Mouse (Mus musculus): Measurements from ENCODE around the gene Xpr1. TPM values are rescaled to one million over a fixed set of nuclear protein-coding genes. Genes with fewer than 3 reads are reported as not detected.

The Xpr1 gene
- polyA plus RNA-seq, 1 experiment from 2014 or later = 37.9 TPM

DNA sequence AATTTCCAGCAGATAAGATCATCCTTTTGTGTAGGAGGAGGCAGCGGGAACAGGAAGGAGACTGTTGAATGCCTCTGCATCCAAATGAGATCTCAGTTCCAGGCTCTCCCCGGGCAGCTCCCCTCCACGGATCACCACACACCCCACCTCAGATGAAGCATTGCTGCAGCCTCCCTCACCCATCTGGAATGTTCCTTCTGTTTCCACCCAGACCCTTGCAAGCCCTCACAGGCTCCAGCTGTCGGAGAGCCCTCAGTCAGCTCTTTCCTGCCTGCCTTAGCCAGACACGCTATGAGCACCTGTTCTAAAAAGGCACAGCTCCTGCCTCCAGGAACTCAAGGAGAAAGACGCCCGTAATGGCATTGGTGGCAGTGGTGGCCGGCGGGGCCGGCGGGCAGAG, 179.8 kb downstream of the Xpr1 start:
- Histone ChIP-seq H3K9ac (ENCODE audit: low read length) (no peak overlapping the region; the same call in 1 of the 2 replicates), H3K27ac (ENCODE audit: low read depth, low read length) (0 out of 2 replicates have a peak overlapping the region, but pooled peaks have one; percentile 21), H3K9me3 (replicated peaks; ENCODE audit: control insufficient read depth, low read length) (no peaks in the 10 kb centered on the region), H3K27me3 (replicated peaks; ENCODE audit: control insufficient read depth, insufficient read depth, low read length) (no peaks in the 10 kb centered on the region), H3K4me1 (ENCODE audit: control insufficient read depth, insufficient read depth, low read length) (peaks cover 43% of the 10 kb centered on the region), H3K4me3 (ENCODE audit: low read depth, low read length) (no peak overlapping the region), H3K36me3 (ENCODE audit: control insufficient read depth, insufficient read depth, low read length) (no peaks in the 10 kb centered on the region), H3K4me2 (ENCODE audit: low read length) (no peak overlapping the region)
- no peak for DNase-seq (ENCODE audit: low spot score)
- WGBS = 70% methylated on average over 11 of the region's 11 CpGs
- ATAC-seq = no peak

GRCm38 (mm10) chr1:155236306-155237024, 180.8 kb downstream of the Xpr1 start:
- ATAC-seq (no peak), DNase-seq (ENCODE audit: low spot score) (no peak)
- H3K27me3 ChIP-seq (replicated peaks; ENCODE audit: control insufficient read depth, insufficient read depth, low read length) = no peaks in the 10 kb centered on the region
- H3K27ac ChIP-seq (ENCODE audit: low read depth, low read length) = no peak overlapping the region
- WGBS = 34% methylated on average over 13 of the region's 13 CpGs
- H3K4me1 ChIP-seq (ENCODE audit: control insufficient read depth, insufficient read depth, low read length) = peaks cover 44% of the 10 kb centered on the region
- H3K4me2 ChIP-seq (ENCODE audit: low read length) = no peak overlapping the region
- no peaks in the 10 kb centered on the region for H3K9me3 ChIP-seq (replicated peaks; ENCODE audit: control insufficient read depth, low read length)
- H3K9ac ChIP-seq (ENCODE audit: low read length) = no peak overlapping the region
- no peaks in the 10 kb centered on the region for H3K36me3 ChIP-seq (ENCODE audit: control insufficient read depth, insufficient read depth, low read length)
- H3K4me3 ChIP-seq (ENCODE audit: low read depth, low read length) = no peak overlapping the region

GRCm38 (mm10) chr1:155235641-155236040, 181.6 kb downstream of the Xpr1 start:
- H3K27ac ChIP-seq (ENCODE audit: low read depth, low read length) = 0 out of 2 replicates have a peak overlapping the region, but pooled peaks have one; percentile 10
- DNase-seq (ENCODE audit: low spot score) = no peak
- 24% methylated on average over 2 of the region's 2 CpGs for WGBS

DNA sequence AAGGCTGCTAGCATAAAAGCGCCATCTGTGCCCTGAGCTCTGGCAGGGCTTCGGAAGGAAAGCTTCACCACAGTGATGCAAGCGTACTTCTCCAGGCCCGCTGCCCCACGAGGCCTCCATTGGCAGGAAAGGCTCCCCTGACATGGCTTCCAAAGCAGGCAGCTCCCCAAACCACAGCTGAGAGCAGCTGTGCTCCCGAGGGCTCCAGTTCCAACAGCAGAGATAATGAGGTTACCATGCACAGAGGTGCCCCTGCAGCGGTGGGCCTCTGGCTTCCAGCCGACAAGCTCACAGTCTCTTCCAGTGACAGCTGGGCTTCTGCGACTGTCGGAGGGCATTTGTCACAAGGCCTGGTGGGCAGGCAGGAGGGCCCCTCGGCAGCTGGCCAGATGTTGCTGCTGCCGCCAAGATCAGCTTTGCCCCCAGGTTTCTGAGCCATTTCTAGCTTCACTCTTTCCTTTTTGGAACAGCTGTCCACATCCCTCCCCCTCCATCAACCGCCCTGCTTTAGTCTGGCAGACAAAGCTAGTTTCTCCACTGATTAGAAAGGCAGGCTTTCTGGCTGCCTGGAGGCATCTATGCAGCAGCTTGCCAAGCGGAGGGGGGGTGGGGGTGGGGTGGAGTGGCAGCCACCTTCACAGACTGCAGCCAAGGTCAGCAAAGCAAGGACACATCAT, 183.1 kb downstream of the Xpr1 start:
- no peaks in the 10 kb centered on the region for H3K9me3 ChIP-seq (replicated peaks; ENCODE audit: control insufficient read depth, low read length)
- H3K4me1 ChIP-seq (ENCODE audit: control insufficient read depth, insufficient read depth, low read length) = peaks cover 49% of the 10 kb centered on the region
- DNase-seq (ENCODE audit: low spot score) (peak; percentile 84), ATAC-seq (peak; percentile 70)
- peak overlapping the region; percentile 93 for H3K27ac ChIP-seq (ENCODE audit: low read depth, low read length)
- peak overlapping the region; percentile 35 for H3K9ac ChIP-seq (ENCODE audit: low read length)
- 5% methylated on average over 14 of the region's 14 CpGs for WGBS
- no peak overlapping the region for H3K4me3 ChIP-seq (ENCODE audit: low read depth, low read length)
- no peaks in the 10 kb centered on the region for H3K27me3 ChIP-seq (replicated peaks; ENCODE audit: control insufficient read depth, insufficient read depth, low read length)
- peak overlapping the region; percentile 2; the same call in 1 of the 2 replicates for H3K4me2 ChIP-seq (ENCODE audit: low read length)
- H3K36me3 ChIP-seq (ENCODE audit: control insufficient read depth, insufficient read depth, low read length) = no peaks in the 10 kb centered on the region

More at GRCm38 (mm10) chr1:155235641-155236040, 181.6 kb downstream of the Xpr1 start:
- ATAC-seq = no peak
- no peak overlapping the region for H3K9ac ChIP-seq (ENCODE audit: low read length)
- no peak overlapping the region for H3K4me2 ChIP-seq (ENCODE audit: low read length)
- no peaks in the 10 kb centered on the region for H3K27me3 ChIP-seq (replicated peaks; ENCODE audit: control insufficient read depth, insufficient read depth, low read length)
- H3K4me1 ChIP-seq (ENCODE audit: control insufficient read depth, insufficient read depth, low read length) = peaks cover 44% of the 10 kb centered on the region
- no peak overlapping the region for H3K4me3 ChIP-seq (ENCODE audit: low read depth, low read length)
- no peaks in the 10 kb centered on the region for H3K36me3 ChIP-seq (ENCODE audit: control insufficient read depth, insufficient read depth, low read length)
- no peaks in the 10 kb centered on the region for H3K9me3 ChIP-seq (replicated peaks; ENCODE audit: control insufficient read depth, low read length)

DNA sequence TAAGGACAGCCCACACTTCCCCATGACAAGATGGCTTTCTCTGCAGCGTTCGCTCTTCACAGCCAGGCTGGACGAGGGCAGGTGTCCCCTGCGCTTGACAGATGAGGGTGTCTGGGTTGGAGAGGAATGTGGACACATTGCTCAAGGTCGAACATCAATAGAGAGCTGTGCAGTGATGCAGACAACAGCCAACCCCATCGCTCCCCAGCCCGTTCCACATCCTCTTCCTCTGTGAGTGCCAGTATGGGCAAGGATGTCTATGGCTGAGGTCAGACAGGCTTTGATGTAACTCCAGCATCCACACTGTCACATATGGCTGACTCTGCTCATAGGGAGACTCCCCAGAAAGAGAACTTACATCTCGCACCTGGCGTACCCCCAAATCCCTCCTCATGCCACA, 183.8 kb downstream of the Xpr1 start:
- no peak overlapping the region for H3K4me3 ChIP-seq (ENCODE audit: low read depth, low read length)
- peaks cover 49% of the 10 kb centered on the region for H3K4me1 ChIP-seq (ENCODE audit: control insufficient read depth, insufficient read depth, low read length)
- H3K27ac ChIP-seq (ENCODE audit: low read depth, low read length) = peak overlapping the region; percentile 93
- H3K4me2 ChIP-seq (ENCODE audit: low read length) = no peak overlapping the region
- DNase-seq (ENCODE audit: low spot score) (no peak), ATAC-seq (no peak)
- H3K9me3 ChIP-seq (replicated peaks; ENCODE audit: control insufficient read depth, low read length) = no peaks in the 10 kb centered on the region
- no peaks in the 10 kb centered on the region for H3K36me3 ChIP-seq (ENCODE audit: control insufficient read depth, insufficient read depth, low read length)
- H3K27me3 ChIP-seq (replicated peaks; ENCODE audit: control insufficient read depth, insufficient read depth, low read length) = no peaks in the 10 kb centered on the region
- H3K9ac ChIP-seq (ENCODE audit: low read length) = peak overlapping the region; percentile 35; the same call in 1 of the 2 replicates
- WGBS = 79% methylated on average over 9 of the region's 9 CpGs

GRCm38 (mm10) chr1:155232786-155233185, 184.4 kb downstream of the Xpr1 start:
- Histone ChIP-seq H3K9ac (ENCODE audit: low read length) (no peak overlapping the region; the same call in 1 of the 2 replicates), H3K9me3 (replicated peaks; ENCODE audit: control insufficient read depth, low read length) (no peaks in the 10 kb centered on the region), H3K4me2 (ENCODE audit: low read length) (no peak overlapping the region), H3K36me3 (ENCODE audit: control insufficient read depth, insufficient read depth, low read length) (no peaks in the 10 kb centered on the region), H3K4me1 (ENCODE audit: control insufficient read depth, insufficient read depth, low read length) (peaks cover 49% of the 10 kb centered on the region), H3K4me3 (ENCODE audit: low read depth, low read length) (no peak overlapping the region), H3K27me3 (replicated peaks; ENCODE audit: control insufficient read depth, insufficient read depth, low read length) (no peaks in the 10 kb centered on the region), H3K27ac (ENCODE audit: low read depth, low read length) (peak overlapping the region; percentile 93)
- DNase-seq (ENCODE audit: low spot score) = no peak
- ATAC-seq = no peak
- WGBS = 64% methylated on average over 6 of the region's 6 CpGs

DNA sequence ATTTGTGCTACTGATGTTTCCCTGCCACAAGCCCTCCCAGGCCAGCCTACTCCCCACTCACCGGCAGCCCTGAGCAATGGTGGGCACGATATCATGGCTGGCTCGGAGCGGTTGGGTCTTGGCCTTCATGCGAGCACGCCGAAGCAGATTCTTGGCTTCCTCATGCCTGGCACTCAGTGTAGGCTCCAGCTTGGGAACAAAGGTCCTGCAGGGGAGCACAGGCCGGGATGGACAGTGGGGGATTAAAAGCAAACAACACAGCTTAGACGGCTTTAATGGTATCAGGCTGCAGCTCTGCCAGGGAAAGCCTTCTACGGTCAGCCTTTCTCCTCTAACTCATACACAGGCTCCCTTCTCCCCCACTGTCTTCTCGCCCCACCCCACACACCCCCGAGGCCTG, 184.8 kb downstream of the Xpr1 start:
- ATAC-seq = no peak
- H3K9me3 ChIP-seq (replicated peaks; ENCODE audit: control insufficient read depth, low read length) = no peaks in the 10 kb centered on the region
- no peaks in the 10 kb centered on the region for H3K27me3 ChIP-seq (replicated peaks; ENCODE audit: control insufficient read depth, insufficient read depth, low read length)
- WGBS = 43% methylated on average over 12 of the region's 12 CpGs
- no peak overlapping the region for H3K4me3 ChIP-seq (ENCODE audit: low read depth, low read length)
- H3K9ac ChIP-seq (ENCODE audit: low read length) = no peak overlapping the region; the same call in 1 of the 2 replicates
- H3K4me1 ChIP-seq (ENCODE audit: control insufficient read depth, insufficient read depth, low read length) = peaks cover 47% of the 10 kb centered on the region
- DNase-seq (ENCODE audit: low spot score) = no peak
- peak overlapping the region; percentile 93 for H3K27ac ChIP-seq (ENCODE audit: low read depth, low read length)
- H3K4me2 ChIP-seq (ENCODE audit: low read length) = no peak overlapping the region
- no peaks in the 10 kb centered on the region for H3K36me3 ChIP-seq (ENCODE audit: control insufficient read depth, insufficient read depth, low read length)

- Histone ChIP-seq H3K4me1 (ENCODE audit: control insufficient read depth, insufficient read depth, low read length) (peaks cover 29% of the 10 kb centered on the region), H3K4me3 (ENCODE audit: low read depth, low read length) (no peak overlapping the region), H3K9me3 (replicated peaks; ENCODE audit: control insufficient read depth, low read length) (no peaks in the 10 kb centered on the region), H3K4me2 (ENCODE audit: low read length) (no peak overlapping the region), H3K36me3 (ENCODE audit: control insufficient read depth, insufficient read depth, low read length) (no peaks in the 10 kb centered on the region), H3K27ac (ENCODE audit: low read depth, low read length) (peak overlapping the region; percentile 79), H3K9ac (ENCODE audit: low read length) (no peak overlapping the region), H3K27me3 (replicated peaks; ENCODE audit: control insufficient read depth, insufficient read depth, low read length) (no peaks in the 10 kb centered on the region)
- DNase-seq (ENCODE audit: low spot score) (peak; percentile 68), ATAC-seq (peak; percentile 30)
- WGBS = 22% methylated on average over 14 of the region's 14 CpGs
These were observed 187.5 kb downstream of the Xpr1 start for GRCm38 (mm10) chr1:155229464-155230411.

Measured in forebrain, embryonic 14.5 days (tissue).